Mouse (Mus musculus): ENCODE data around the gene Pde6g. TPM values are rescaled to one million over a fixed set of nuclear protein-coding genes. Genes with fewer than 3 reads are reported as not detected.

Pde6g gene
- 0.27 and 0.28 TPM in 2 replicates for polyA plus RNA-seq (2012; rRNA removed; ENCODE audit: low replicate concordance)

DNA sequence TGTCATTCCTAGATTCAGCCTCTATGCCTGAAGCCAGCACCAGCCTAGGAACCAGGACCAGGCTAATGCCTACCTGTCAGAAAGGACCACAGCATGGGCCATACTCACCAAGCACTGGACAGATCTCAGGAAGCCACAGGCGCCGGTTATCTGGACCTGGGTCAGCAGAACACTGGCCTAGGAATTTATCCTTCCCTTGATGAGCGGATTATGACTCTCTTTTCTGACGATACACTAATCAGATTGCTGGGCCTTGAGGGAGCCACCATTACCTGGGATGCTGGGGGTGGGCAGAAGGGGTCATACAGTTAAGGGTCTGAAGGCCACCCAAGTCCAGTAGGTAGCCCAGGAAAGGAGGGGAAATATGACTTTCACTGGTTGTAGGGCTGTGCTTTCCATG, at the start of gene Pde6g:
Gene Pde6g, minus strand, starts transcription at position 195 of the 400 bp plus-strand sequence.

DNA sequence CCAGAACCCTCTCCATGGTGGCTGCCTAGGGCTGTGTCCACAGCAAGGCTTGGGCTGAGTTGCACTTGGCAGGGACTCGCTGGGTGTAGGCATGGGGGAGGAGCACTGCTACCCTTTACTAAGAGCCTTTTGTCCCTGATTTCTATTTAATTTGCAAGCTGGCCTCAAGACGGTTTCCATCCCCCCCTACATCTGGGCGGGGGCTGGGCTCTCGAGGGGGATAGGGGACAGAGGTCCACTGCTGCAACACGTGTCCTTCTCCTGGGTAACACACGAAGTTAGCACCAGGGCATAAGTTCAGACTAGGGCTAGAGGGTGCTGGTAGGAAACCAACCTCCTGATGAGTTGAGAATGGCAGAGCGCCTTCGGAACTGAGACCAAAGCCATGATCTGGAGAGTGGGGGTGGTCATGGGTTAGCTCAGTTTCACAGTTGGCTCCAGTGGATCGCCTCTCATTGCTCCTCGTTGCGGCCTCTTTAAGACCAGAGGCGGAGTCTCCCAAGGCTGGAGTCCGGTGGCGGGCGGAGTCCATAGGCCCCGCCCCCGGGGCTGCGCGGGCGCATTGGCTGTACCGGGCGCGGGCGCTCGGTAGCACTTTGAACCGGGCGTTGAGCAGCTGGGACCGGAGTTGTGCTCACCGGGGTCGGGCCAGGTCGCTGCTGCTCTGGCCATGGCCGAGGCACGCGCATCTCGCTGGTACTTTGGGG, 38.2 kb upstream of the Pde6g start, which contains the start of gene Slc25a10:
Gene Slc25a10, plus strand, starts transcription at position 524 of the 707 bp plus-strand sequence.

DNA sequence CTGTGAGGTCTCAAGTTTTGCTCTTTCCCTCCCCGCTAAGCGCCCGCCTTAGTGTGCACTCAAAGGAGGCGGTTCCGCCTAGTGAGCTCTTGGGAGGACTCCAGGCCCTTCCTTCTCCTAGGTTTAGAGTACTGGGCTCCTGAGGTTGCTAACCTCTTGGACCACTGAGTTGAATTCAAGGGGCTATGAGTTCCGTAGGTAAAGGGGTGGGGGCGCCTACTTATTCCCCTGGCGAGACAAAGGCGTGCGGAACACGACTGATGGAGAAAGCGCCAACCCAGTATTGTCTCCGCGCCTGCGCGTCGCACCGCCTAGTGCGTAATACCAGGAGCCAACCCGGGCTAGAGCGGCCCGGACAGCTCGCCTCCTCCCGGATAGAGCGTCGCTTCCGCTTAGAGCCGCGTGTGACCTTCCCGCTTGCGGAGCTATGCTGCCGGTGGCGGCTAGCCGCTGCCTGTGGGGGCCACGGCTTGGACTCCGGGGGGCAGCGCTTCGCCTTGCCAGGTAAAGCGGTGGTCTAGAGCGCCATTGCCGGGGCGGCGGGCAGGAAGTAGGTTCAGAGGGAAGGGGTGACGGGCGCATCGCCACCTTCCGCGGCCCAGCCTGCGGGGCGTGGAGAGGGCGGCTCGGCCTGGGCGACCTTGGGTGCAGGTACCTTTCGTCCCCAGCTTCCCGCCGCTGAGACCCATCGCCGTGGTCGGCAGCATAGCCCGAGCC, 31.1 kb upstream of the Pde6g start, which contains the start of gene Mrpl12:
Gene Mrpl12, plus strand, starts transcription at position 349 of the 717 bp plus-strand sequence.

DNA sequence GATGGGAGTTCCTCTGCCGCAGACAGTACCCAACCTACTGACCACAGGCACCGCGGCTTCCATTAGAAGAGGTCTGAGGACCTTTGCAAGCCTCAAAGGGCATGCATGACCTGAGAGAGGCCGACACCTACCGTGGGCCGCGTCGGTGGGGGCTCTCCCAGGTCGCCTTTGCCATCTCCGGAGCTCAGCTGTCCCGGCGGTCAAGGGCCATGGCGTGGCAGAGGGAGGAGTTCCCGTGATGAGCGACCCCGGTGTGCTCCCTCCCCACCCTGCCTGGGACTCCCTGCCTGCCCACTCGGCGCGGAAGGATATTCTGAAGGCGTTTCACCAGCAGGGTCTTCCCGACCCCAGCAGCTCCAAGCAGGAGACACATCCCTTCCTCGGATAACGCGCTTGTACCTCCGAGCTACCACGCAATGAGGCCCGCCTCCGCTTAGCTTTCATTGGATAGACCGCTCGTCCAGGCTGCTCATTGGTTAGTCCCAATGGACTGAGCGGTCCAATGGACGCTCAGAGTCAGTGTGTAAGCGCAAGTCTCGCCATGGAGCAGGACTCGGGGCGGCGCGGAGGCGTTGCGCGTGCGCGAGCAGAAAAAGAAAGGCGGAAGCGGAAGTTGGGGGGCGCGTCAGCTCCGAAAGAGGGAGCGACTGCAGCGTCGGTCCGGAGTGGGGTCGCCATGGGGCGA, 13.9 kb upstream of the Pde6g start, which contains the start of gene Arl16:
Gene Arl16, minus strand, starts transcription at position 557 of the 685 bp plus-strand sequence.

DNA sequence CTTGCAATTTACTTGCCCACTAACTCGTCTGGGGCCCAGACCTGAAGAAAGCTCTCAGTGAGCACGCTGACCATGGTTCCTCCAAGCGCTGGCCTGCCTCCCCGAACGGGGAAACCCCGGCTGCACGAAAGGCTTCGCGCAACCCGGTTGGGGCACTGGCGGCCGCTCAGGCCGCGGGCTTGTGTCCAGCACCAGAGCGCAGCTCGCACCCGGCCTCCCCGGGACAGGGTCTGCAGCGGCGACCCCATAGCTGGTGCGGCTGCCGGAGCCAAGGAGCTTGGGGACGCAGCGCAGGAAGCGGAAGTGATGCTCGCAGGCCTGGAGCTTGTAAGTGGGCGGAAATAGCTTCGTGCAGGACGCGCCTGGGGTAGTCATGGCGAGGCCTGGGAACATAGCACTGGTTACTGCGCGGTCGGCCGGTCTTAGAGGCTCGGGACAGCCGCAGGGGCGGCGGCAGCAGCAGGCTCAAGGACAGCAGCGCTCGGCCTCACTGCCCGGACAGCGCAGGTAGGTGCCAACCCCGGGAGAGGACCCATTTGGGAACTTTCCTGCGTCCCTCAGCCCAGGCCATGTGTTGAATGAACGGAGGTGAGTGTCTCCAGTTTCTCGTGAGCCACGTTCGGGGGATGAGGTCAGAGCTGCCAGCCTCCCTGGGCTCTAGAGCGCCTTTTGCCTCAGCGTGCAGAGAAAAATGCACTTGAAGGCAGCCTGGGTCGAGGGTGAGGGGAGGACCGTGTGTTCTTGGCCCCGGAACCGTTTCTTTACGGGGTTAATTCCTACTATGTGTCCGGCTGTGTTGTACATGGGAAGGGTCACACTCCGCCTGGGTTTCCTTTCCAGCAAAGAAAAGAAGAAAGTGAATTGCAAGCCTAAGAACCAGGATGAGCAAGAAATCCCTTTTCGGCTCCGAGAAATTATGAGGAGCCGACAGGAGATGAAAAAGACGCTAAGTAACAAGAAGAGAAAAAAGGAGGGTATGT, 4.8 kb upstream of the Pde6g start, which contains the start of the genes Oxld1 and Ccdc137:
Gene Oxld1, minus strand, starts transcription at position 297 of the 980 bp plus-strand sequence.
Gene Ccdc137, plus strand, starts transcription at position 344 of the 980 bp plus-strand sequence.

DNA sequence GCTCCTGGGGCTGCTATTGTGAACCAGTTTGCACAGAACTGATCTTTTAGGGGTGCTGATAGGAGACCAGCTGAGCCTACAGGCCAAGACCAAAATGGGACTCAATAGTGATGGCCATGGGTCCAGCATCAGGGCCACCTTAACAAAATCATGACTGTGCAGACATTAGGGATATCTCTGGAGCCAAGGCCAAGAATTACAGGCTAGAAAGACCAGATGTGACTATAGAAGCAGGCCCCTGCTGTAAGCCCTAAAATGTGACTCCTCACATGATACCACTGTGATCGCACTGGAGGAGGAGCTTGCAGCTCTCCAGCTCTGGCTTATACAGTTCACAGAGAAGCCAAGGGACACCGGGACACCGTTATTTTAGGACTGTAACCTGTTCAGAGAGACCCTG, 11.0 kb downstream of the Pde6g start, which contains the start of gene Tspan10:
Gene Tspan10, plus strand, starts transcription at position 301 of the 400 bp plus-strand sequence.

DNA sequence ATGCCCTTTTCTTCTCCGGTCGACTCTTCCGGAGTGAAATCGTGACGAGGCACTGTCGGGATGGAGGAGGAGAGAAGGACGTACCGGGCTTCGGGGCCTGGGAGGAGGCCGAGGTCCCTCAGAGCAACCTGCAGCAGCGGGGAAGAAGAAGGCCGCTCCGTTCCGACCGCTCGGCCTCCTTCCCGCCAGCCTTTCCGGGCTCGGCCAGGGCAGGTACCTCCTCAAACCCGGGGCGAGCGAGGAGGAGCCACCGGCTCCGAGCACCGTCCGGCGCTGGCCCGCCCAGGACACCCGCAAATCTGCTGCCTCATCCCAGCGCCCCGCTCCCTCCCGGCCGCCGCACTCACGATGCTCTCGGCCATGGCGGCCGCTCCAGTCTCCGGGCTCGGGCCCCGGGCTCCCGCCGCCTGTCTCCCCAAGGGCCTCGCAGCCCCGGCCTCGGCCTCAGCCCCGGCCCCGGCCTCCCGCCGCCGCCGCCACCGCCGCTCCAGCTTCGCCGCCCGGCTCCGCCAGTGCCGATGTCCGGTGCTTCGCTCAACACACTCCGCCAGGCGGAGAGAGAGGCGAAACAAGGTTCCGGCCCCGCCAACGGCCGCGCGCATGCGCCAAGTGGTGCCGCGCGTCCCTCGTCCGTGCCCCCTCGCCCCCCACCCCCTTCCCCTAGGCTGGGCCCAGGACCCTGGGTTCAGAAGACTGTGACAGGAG, 16.0 kb downstream of the Pde6g start, which contains the start of gene Nploc4:
Gene Nploc4, minus strand, starts transcription at position 557 of the 705 bp plus-strand sequence.

Other genes with a start within 250 kb of the Pde6g start
- 11.2 and 12.3 TPM in 2 replicates for gene Bahcc1, start 220.6 kb downstream of the Pde6g start, polyA plus RNA-seq (2012; rRNA removed; ENCODE audit: low replicate concordance)
- 797 and 1,378 TPM in 2 replicates for gene Actg1, start 105.0 kb downstream of the Pde6g start, polyA plus RNA-seq (2012; rRNA removed; ENCODE audit: low replicate concordance)
- 0.12 TPM in 1 of 2 replicates, not detected in the other for gene Fscn2, start 92.0 kb downstream of the Pde6g start, polyA plus RNA-seq (2012; rRNA removed; ENCODE audit: low replicate concordance)
- 49.3 and 67.2 TPM in 2 replicates for gene Faap100, start 74.7 kb downstream of the Pde6g start, polyA plus RNA-seq (2012; rRNA removed; ENCODE audit: low replicate concordance)
- 48.8 and 65.0 TPM in 2 replicates for gene Nploc4, start 15.8 kb downstream of the Pde6g start, polyA plus RNA-seq (2012; rRNA removed; ENCODE audit: low replicate concordance)
- 0.11 and 0.41 TPM in 2 replicates for gene Tspan10, start 10.9 kb downstream of the Pde6g start, polyA plus RNA-seq (2012; rRNA removed; ENCODE audit: low replicate concordance)
- 24.0 and 38.7 TPM in 2 replicates for gene Oxld1, start 4.6 kb upstream of the Pde6g start, polyA plus RNA-seq (2012; rRNA removed; ENCODE audit: low replicate concordance)
- gene Ccdc137, start 4.6 kb upstream of the Pde6g start, polyA plus RNA-seq (2012; rRNA removed; ENCODE audit: low replicate concordance) = 4.9 and 6.0 TPM in 2 replicates
- 12.1 and 13.4 TPM in 2 replicates for gene Arl16, start 14.1 kb upstream of the Pde6g start, polyA plus RNA-seq (2012; rRNA removed; ENCODE audit: low replicate concordance)
- 161 and 284 TPM in 2 replicates for gene Mrpl12, start 31.1 kb upstream of the Pde6g start, polyA plus RNA-seq (2012; rRNA removed; ENCODE audit: low replicate concordance)
- 495 and 586 TPM in 2 replicates for gene Slc25a10, start 38.3 kb upstream of the Pde6g start, polyA plus RNA-seq (2012; rRNA removed; ENCODE audit: low replicate concordance)
- gene Gcgr, start 77.2 kb upstream of the Pde6g start, polyA plus RNA-seq (2012; rRNA removed; ENCODE audit: low replicate concordance) = 1.7 and 2.5 TPM in 2 replicates
- gene Mcrip1, start 96.2 kb upstream of the Pde6g start, polyA plus RNA-seq (2012; rRNA removed; ENCODE audit: low replicate concordance) = 28.4 and 38.6 TPM in 2 replicates
- not detected in 2 replicates for gene Ppp1r27, start 97.6 kb upstream of the Pde6g start, polyA plus RNA-seq (2012; rRNA removed; ENCODE audit: low replicate concordance)
- 428 and 758 TPM in 2 replicates for gene P4hb, start 119.8 kb upstream of the Pde6g start, polyA plus RNA-seq (2012; rRNA removed; ENCODE audit: low replicate concordance)
- 773 and 1,267 TPM in 2 replicates for gene Arhgdia, start 128.1 kb upstream of the Pde6g start, polyA plus RNA-seq (2012; rRNA removed; ENCODE audit: low replicate concordance)
- gene Alyref, start 144.9 kb upstream of the Pde6g start, polyA plus RNA-seq (2012; rRNA removed; ENCODE audit: low replicate concordance) = 10.3 and 18.4 TPM in 2 replicates
- 97.9 and 105 TPM in 2 replicates for gene Anapc11, start 144.9 kb upstream of the Pde6g start, polyA plus RNA-seq (2012; rRNA removed; ENCODE audit: low replicate concordance)
- gene Npb, start 155.0 kb upstream of the Pde6g start, polyA plus RNA-seq (2012; rRNA removed; ENCODE audit: low replicate concordance) = 2.4 and 8.9 TPM in 2 replicates
- 661 and 912 TPM in 2 replicates for gene Pcyt2, start 164.4 kb upstream of the Pde6g start, polyA plus RNA-seq (2012; rRNA removed; ENCODE audit: low replicate concordance)
- gene Sirt7, start 171.7 kb upstream of the Pde6g start, polyA plus RNA-seq (2012; rRNA removed; ENCODE audit: low replicate concordance) = 89.3 and 105 TPM in 2 replicates
- 29.6 and 39.6 TPM in 2 replicates for gene Mafg, start 180.1 kb upstream of the Pde6g start, polyA plus RNA-seq (2012; rRNA removed; ENCODE audit: low replicate concordance)
- 7.4 and 36.8 TPM in 2 replicates for gene Pycr1, start 190.3 kb upstream of the Pde6g start, polyA plus RNA-seq (2012; rRNA removed; ENCODE audit: low replicate concordance)
- 0.45 and 0.62 TPM in 2 replicates for gene Myadml2, start 194.7 kb upstream of the Pde6g start, polyA plus RNA-seq (2012; rRNA removed; ENCODE audit: low replicate concordance)
- gene Notum, start 207.7 kb upstream of the Pde6g start, polyA plus RNA-seq (2012; rRNA removed; ENCODE audit: low replicate concordance) = 0.69 and 4.7 TPM in 2 replicates
- gene Aspscr1, start 219.5 kb upstream of the Pde6g start, polyA plus RNA-seq (2012; rRNA removed; ENCODE audit: low replicate concordance) = 164 and 233 TPM in 2 replicates

Data from duodenum, adult 2 months (tissue).